Mouse (Mus musculus): ENCODE measurements around the gene Adamts2. TPM values are rescaled to one million over a fixed set of nuclear protein-coding genes. Genes with fewer than 3 reads are reported as not detected.

The Adamts2 gene
- polyA plus RNA-seq, 1 experiment: 3.1 TPM

DNA sequence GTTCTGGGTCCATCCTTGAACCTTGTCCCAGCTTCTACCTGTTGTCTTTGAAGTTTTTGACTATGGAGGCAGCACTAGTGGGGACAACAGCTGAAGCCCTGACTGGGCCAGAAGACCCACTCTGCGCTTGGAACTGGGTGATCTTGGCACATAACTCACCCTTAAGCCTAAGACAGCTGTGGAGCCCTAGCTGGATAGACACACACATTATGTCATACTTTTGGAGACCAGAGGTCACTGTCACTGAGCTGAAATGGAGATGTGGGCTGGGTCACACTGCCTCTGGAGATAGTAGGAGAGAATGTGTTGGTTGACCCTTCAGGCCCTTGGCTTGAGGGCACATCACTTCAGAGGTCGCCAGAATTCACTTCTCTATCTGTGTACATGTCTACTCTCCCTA is 69.5 kb downstream of the Adamts2 start:
- no peak for TF ChIP-seq POLR2A (IDR thresholded peaks at IDR 0.05; ENCODE audit: low read depth, low read length)
- no peak for TF ChIP-seq CTCF (IDR thresholded peaks at IDR 0.05; ENCODE audit: extremely low read depth, insufficient read depth, insufficient read length, insufficient replicate concordance)
- WGBS: 74% methylated on average over 2 of the region's 2 CpGs
- no peak for DNase-seq (ENCODE audit: low read depth in 1 of 2, low spot score in 2 of 2)
- Histone ChIP-seq H3K36me3 (ENCODE audit: control insufficient read depth, insufficient read depth, low read length) (no peaks in the 10 kb centered on the region), H3K4me1 (ENCODE audit: control insufficient read depth, insufficient read depth, insufficient read length) (no peaks in the 10 kb centered on the region), H3K4me3 (ENCODE audit: extremely low read depth, insufficient read depth, insufficient read length) (no peak overlapping the region), H3K27me3 (ENCODE audit: control insufficient read depth, insufficient read depth, low read length) (no peaks in the 10 kb centered on the region), H3K27ac (ENCODE audit: insufficient read depth, low read length) (no peak overlapping the region)

GRCm38 (mm10) chr11:50671820-50672310 is 70.0 kb downstream of the Adamts2 start:
- no peak for DNase-seq (ENCODE audit: low read depth in 1 of 2, low spot score in 2 of 2)
- no peak for TF ChIP-seq CTCF (IDR thresholded peaks at IDR 0.05; ENCODE audit: extremely low read depth, insufficient read depth, insufficient read length, insufficient replicate concordance)
- TF ChIP-seq POLR2A (IDR thresholded peaks at IDR 0.05; ENCODE audit: low read depth, low read length): no peak
- H3K4me1 ChIP-seq (ENCODE audit: control insufficient read depth, insufficient read depth, insufficient read length): no peaks in the 10 kb centered on the region
- no peak overlapping the region for H3K27ac ChIP-seq (ENCODE audit: insufficient read depth, low read length)
- WGBS: 90% methylated on average over 7 of the region's 7 CpGs
- no peaks in the 10 kb centered on the region for H3K27me3 ChIP-seq (ENCODE audit: control insufficient read depth, insufficient read depth, low read length)
- H3K36me3 ChIP-seq (ENCODE audit: control insufficient read depth, insufficient read depth, low read length): no peaks in the 10 kb centered on the region
- H3K4me3 ChIP-seq (ENCODE audit: extremely low read depth, insufficient read depth, insufficient read length): no peak overlapping the region

- no peaks in the 10 kb centered on the region for H3K27me3 ChIP-seq (ENCODE audit: control insufficient read depth, insufficient read depth, low read length)
- WGBS: 54% methylated on average over 7 of the region's 7 CpGs
- H3K4me1 ChIP-seq (ENCODE audit: control insufficient read depth, insufficient read depth, insufficient read length): no peaks in the 10 kb centered on the region
- TF ChIP-seq POLR2A (IDR thresholded peaks at IDR 0.05; ENCODE audit: low read depth, low read length): no peak
- H3K36me3 ChIP-seq (ENCODE audit: control insufficient read depth, insufficient read depth, low read length): no peaks in the 10 kb centered on the region
- DNase-seq (ENCODE audit: low read depth in 1 of 2, low spot score in 2 of 2): no peak
- H3K27ac ChIP-seq (ENCODE audit: insufficient read depth, low read length): no peak overlapping the region
- no peak overlapping the region for H3K4me3 ChIP-seq (ENCODE audit: extremely low read depth, insufficient read depth, insufficient read length)
Observed at GRCm38 (mm10) chr11:50672866-50673265, 71.0 kb downstream of the Adamts2 start.

DNA sequence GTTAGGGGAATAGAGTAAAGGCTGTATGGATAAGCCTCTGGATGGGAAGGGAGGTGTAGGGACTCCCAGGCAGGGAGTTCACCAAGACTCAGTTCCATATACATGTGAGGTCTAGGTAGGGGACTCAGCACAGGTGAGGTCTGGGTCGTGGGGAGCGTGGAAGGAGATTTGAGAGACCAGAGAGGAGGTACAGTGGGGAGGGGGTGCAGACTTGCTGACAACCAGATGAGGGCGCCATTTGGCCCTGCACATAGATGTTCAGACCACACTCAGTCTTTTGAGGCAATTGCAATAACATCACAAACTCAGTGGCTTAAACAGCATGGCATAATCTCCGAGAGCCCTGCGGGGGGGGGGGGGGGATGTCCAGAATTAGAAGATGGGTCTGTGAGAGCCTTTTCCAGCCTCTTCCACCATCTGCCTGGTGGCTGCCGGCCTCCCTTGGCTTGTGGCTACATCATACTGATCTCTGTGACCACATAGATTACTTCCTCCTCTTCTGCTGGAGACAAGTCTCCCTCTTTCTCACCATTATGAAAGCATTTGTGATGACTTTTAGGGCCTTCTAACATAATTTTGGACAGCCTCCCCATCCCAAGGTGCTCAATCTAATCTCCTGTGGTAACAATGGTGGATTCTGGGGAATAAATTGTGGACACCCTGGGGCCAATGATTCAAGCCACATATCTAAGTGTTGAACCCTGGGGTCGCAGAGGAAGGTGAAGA is 71.8 kb downstream of the Adamts2 start:
- TF ChIP-seq POLR2A (IDR thresholded peaks at IDR 0.05; ENCODE audit: low read depth, low read length) (no peak), CTCF (IDR thresholded peaks at IDR 0.05; ENCODE audit: extremely low read depth, insufficient read depth, insufficient read length, insufficient replicate concordance) (no peak)
- no peaks in the 10 kb centered on the region for H3K36me3 ChIP-seq (ENCODE audit: control insufficient read depth, insufficient read depth, low read length)
- H3K4me1 ChIP-seq (ENCODE audit: control insufficient read depth, insufficient read depth, insufficient read length): no peaks in the 10 kb centered on the region
- no peak for DNase-seq (ENCODE audit: low read depth in 1 of 2, low spot score in 2 of 2)
- H3K27ac ChIP-seq (ENCODE audit: insufficient read depth, low read length): no peak overlapping the region
- no peaks in the 10 kb centered on the region for H3K27me3 ChIP-seq (ENCODE audit: control insufficient read depth, insufficient read depth, low read length)
- H3K4me3 ChIP-seq (ENCODE audit: extremely low read depth, insufficient read depth, insufficient read length): no peak overlapping the region
- WGBS: 46% methylated on average over 7 of the region's 7 CpGs

DNA sequence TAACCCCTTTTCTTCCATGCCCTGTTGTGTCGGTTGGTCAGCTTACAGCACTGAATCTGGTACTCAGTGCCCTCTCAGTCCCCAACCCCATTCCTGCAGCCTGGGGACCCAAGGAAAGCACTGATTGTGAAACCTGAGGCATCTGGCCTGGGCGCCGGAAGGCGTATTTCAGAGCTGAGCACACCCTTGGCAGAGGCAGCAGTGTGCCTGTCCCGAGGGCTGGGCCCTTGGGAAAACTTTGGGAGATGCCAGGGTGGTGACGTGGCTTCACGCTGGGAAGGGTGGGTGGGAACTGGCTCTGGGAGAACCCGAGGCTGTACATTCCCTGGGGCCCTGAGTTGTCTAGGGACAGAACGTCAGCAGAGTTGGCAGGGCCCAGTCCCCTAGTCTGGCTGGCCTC is 72.5 kb downstream of the Adamts2 start:
- DNase-seq (ENCODE audit: low read depth in 1 of 2, low spot score in 2 of 2): no peak
- H3K27me3 ChIP-seq (ENCODE audit: control insufficient read depth, insufficient read depth, low read length): no peaks in the 10 kb centered on the region
- 82% methylated on average over 9 of the region's 9 CpGs for WGBS
- no peak overlapping the region for H3K4me3 ChIP-seq (ENCODE audit: extremely low read depth, insufficient read depth, insufficient read length)
- H3K4me1 ChIP-seq (ENCODE audit: control insufficient read depth, insufficient read depth, insufficient read length): no peaks in the 10 kb centered on the region
- TF ChIP-seq POLR2A (IDR thresholded peaks at IDR 0.05; ENCODE audit: low read depth, low read length) (no peak), CTCF (IDR thresholded peaks at IDR 0.05; ENCODE audit: extremely low read depth, insufficient read depth, insufficient read length, insufficient replicate concordance) (no peak)
- no peaks in the 10 kb centered on the region for H3K36me3 ChIP-seq (ENCODE audit: control insufficient read depth, insufficient read depth, low read length)
- no peak overlapping the region for H3K27ac ChIP-seq (ENCODE audit: insufficient read depth, low read length)

DNA sequence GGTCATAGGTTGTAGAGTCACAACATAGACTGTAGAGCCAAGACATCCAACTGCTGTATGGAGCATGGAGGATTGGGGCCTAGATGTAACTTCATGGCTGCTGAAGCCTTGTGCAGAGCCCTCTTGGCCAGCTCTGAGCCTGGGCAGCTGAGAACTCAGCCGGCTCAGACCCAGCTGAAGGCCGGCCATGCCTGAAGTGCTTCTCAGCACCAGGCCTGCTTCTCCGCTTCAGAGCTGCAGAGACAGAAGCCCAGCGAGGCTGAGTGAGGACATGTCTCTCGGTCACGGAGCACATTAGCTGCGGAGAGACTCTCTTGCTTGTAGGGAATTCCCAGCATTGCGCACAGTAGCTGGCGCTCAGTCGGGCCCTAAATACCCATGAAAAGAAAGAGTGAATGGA is 76.8 kb downstream of the Adamts2 start:
- no peak overlapping the region for H3K27ac ChIP-seq (ENCODE audit: insufficient read depth, low read length)
- 95% methylated on average over 10 of the region's 10 CpGs for WGBS
- DNase-seq (ENCODE audit: low read depth in 1 of 2, low spot score in 2 of 2): no peak
- TF ChIP-seq CTCF (IDR thresholded peaks at IDR 0.05; ENCODE audit: extremely low read depth, insufficient read depth, insufficient read length, insufficient replicate concordance) (no peak), POLR2A (IDR thresholded peaks at IDR 0.05; ENCODE audit: low read depth, low read length) (no peak)
- no peaks in the 10 kb centered on the region for H3K4me1 ChIP-seq (ENCODE audit: control insufficient read depth, insufficient read depth, insufficient read length)
- no peaks in the 10 kb centered on the region for H3K36me3 ChIP-seq (ENCODE audit: control insufficient read depth, insufficient read depth, low read length)
- no peaks in the 10 kb centered on the region for H3K27me3 ChIP-seq (ENCODE audit: control insufficient read depth, insufficient read depth, low read length)
- no peak overlapping the region for H3K4me3 ChIP-seq (ENCODE audit: extremely low read depth, insufficient read depth, insufficient read length)

DNA sequence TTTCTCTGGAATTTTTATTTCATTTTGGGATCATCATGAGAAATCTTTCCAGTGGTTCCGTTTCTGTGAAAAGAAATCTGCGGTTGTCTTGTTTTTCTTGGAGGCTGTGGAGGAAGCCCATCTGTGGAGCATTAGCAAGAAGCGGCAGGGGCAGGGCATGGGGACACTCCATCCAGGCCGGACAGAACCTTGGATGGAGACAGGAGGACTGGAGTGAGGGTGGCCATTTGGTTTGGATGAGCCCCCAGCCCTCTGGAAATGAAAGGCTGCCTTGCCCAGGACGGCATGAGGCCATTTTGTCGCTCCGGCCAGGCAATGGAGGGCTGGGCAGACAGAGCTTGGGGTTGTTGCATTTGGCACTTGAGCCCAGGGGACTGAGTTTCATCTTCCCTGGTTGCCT is 80.1 kb downstream of the Adamts2 start:
- 88% methylated on average over 7 of the region's 7 CpGs for WGBS
- Histone ChIP-seq H3K4me1 (ENCODE audit: control insufficient read depth, insufficient read depth, insufficient read length) (no peaks in the 10 kb centered on the region), H3K4me3 (ENCODE audit: extremely low read depth, insufficient read depth, insufficient read length) (no peak overlapping the region), H3K36me3 (ENCODE audit: control insufficient read depth, insufficient read depth, low read length) (no peaks in the 10 kb centered on the region), H3K27ac (ENCODE audit: insufficient read depth, low read length) (no peak overlapping the region), H3K27me3 (ENCODE audit: control insufficient read depth, insufficient read depth, low read length) (no peaks in the 10 kb centered on the region)
- TF ChIP-seq POLR2A (IDR thresholded peaks at IDR 0.05; ENCODE audit: low read depth, low read length) (no peak), CTCF (IDR thresholded peaks at IDR 0.05; ENCODE audit: extremely low read depth, insufficient read depth, insufficient read length, insufficient replicate concordance) (no peak)
- no peak for DNase-seq (ENCODE audit: low read depth in 1 of 2, low spot score in 2 of 2)

All from spleen, adult 2 months (tissue).